Mouse (Mus musculus): ENCODE measurements at regions not wholly inside any gene's neighbourhood (a gene's known extent, or its start where the extent isn't known, plus 50 kb on each side); places are given as distances from the start of the nearest gene placed in this dataset.
"Not testable (repeated sequence)": the region's sequence is repeated elsewhere in the genome, so short reads cannot be mapped to it uniquely, and the experiment has no call there.

GRCm38 (mm10) chr1:13042326-13042725, 1628.4 kb downstream of the A830018L16Rik start:
- no peak for DNase-seq (ENCODE audit: low spot score in 2 of 2)

DNA sequence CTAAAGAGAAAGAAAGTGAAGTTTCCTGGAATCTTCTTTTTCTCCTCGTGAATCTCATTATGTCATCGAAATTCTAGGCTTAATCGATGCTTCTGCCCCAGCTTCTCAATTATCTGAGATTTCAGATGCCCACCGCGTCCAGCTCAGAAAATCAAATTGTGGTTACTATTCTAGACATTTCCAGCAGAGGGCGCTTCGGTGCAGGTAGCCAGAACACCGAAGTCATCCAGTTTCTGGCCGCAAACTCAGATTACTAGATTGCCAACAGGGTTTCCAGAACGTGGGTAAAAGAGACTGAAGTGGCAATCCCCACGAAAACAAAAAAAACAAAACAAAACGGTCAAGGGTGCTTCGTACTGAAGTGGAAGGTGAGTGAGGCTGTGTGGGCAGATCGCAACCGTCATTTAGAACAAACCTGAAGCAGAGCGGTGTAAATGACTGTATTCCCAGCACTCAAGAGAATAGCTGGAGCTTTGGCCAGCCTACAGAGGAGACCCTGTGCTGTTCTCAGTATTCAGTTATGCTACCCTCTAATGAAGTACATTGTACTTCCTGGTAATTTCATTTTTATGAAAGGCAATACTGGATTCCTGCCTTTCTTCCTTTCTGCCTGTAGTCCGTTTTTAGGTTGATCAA, 1636.4 kb downstream of the A830018L16Rik start:
- peak; percentile 6 to 53 for DNase-seq (ENCODE audit: low spot score in 2 of 2)

DNA sequence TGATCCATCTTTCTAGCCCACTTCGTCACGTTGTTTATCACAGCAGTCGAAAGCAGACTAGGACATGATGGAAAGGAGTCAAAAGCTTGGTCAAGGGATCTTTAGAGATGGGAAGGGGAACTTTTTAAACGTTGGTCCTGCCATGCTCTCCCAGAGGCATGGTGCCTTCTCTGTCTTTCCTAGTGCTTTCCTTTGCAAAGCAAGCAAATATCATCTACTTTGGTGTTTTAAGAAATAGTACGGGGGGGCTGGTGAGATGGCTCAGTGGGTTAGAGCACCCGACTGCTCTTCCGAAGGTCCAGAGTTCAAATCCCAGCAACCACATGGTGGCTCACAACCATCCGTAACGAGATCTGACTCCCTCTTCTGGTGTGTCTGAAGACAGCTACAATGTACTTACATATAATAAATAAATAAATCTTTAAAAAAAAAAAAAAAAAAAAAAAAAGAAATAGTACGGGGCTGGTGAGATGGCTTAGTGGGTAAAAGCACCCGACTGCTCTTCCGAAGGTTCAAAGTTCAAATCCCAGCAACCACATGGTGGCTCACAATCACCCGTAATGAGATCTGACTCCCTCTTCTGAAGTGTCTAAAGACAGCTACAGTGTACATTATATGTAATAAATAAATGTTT, 1637.6 kb downstream of the A830018L16Rik start:
- not testable (repeated sequence) for DNase-seq (ENCODE audit: low spot score in 2 of 2)

DNA sequence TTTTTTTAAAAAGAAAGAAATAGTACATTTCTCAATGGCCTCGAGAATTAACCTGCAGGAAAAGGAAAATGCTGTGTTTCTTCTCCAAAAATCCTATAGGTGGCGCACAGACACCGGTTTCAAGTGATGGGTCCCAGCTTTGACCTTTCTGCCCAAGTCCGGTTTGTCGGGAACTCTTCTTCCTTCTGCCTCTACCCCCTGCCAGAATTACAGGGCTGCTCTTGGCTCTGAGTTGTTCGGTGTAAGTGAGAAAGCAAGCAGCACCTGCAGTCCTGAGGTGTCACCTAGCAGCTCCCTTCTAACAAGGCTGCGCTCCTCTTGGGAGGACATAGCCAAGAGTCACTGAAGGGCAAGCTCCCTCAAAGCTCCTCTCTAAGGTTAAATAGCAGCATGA, 1638.2 kb downstream of the A830018L16Rik start:
- DNase-seq (ENCODE audit: low spot score in 2 of 2), result peak; percentile 9 to 15

- no peak for DNase-seq (ENCODE audit: low spot score in 2 of 2)
Observed at GRCm38 (mm10) chr1:13057741-13058140, 1643.8 kb downstream of the A830018L16Rik start.

- no peak for DNase-seq (ENCODE audit: low spot score in 2 of 2)
Observed at GRCm38 (mm10) chr1:13059616-13060320, 1645.9 kb downstream of the A830018L16Rik start.
